Mouse (Mus musculus): ENCODE measurements around the gene Nkx2-2. TPM values are rescaled to one million over a fixed set of nuclear protein-coding genes. Genes with fewer than 3 reads are reported as not detected.

Gene Nkx2-2
- total and polyA plus RNA-seq, 3 experiments: not detected

GRCm38 (mm10) chr2:147180649-147181303 is 13.3 kb downstream of the Nkx2-2 start:
- no peak for DNase-seq (ENCODE audit: extremely low read depth)
- Histone ChIP-seq H3K9me3 (replicated peaks; ENCODE audit: low read length) (peaks cover 4% of the 10 kb centered on the region), H3K27ac (ENCODE audit: insufficient read depth, low read depth) (no peak overlapping the region), H3K4me2 (ENCODE audit: insufficient read depth, low read depth, poor library complexity, severe bottlenecking) (no peak overlapping the region), H3K4me3 (replicated peaks in 1 of 3; ENCODE audit: low read depth in 2 of 3, low read length in 2 of 3, poor library complexity in 1 of 3) (no peak overlapping the region), H3K36me3 (replicated peaks in 1 of 2; ENCODE audit: control insufficient read depth in 1 of 2, insufficient read depth in 1 of 2, low read length in 1 of 2) (no peaks in the 10 kb centered on the region), H3K79me2 (replicated peaks; ENCODE audit: control insufficient read depth, extremely low read depth, insufficient read depth, poor library complexity, severe bottlenecking) (no peaks in the 10 kb centered on the region), H3K4me1 (ENCODE audit: control insufficient read depth in 1 of 2, insufficient read depth in 2 of 2) (no peaks in the 10 kb centered on the region), H3K9ac (ENCODE audit: insufficient read depth, low read depth) (no peak overlapping the region), H3K27me3 (replicated peaks) (peaks cover 3% of the 10 kb centered on the region)
- in situ Hi-C loops (cut with MboI; ENCODE audit: low pct_ligation_motif_present, low pct_unique_long_range_greater_than_20kb, low sequenced_read_pairs): no loop called here
- dilution Hi-C loops (cut with MboI; ENCODE audit: extremely low pct_ligation_motif_present, extremely low pct_unique_long_range_greater_than_20kb, low sequenced_read_pairs): no loop called here
- TF ChIP-seq MYC (IDR thresholded peaks at IDR 0.05; ENCODE audit: low read depth, low read length): no peak
- no peak for TF ChIP-seq CHD2 (IDR thresholded peaks at IDR 0.05; ENCODE audit: low read length)
- TF ChIP-seq PAX5 (IDR thresholded peaks at IDR 0.05; ENCODE audit: low read length): no peak
- TF ChIP-seq ZC3H11A (IDR thresholded peaks at IDR 0.05; ENCODE audit: low read depth, low read length): no peak
- TF ChIP-seq CTCF (conservative IDR thresholded peaks at IDR 0.05 in 1 of 2, IDR thresholded peaks at IDR 0.05 in 1 of 2; ENCODE audit: low read depth in 2 of 2, low read length in 2 of 2): no peak
- TF ChIP-seq KAT2A (IDR thresholded peaks at IDR 0.05; ENCODE audit: insufficient replicate concordance, low read length): no peak
- TF ChIP-seq SIN3A (IDR thresholded peaks at IDR 0.05; ENCODE audit: low read length): no peak
- TF ChIP-seq TBP (conservative IDR thresholded peaks at IDR 0.05; ENCODE audit: low read depth, low read length): no peak
- no peak for TF ChIP-seq ZNF384 (IDR thresholded peaks at IDR 0.05; ENCODE audit: low read depth, low read length)
- TF ChIP-seq POLR2A (IDR thresholded peaks at IDR 0.05; ENCODE audit: low read depth, low read length): no peak
- no peak for TF ChIP-seq USF2 (conservative IDR thresholded peaks at IDR 0.05; ENCODE audit: low read depth, low read length)
- TF ChIP-seq POLR2AphosphoS2 (IDR thresholded peaks at IDR 0.05; ENCODE audit: low read depth, low read length): no peak
- no peak for TF ChIP-seq ZKSCAN1 (IDR thresholded peaks at IDR 0.05; ENCODE audit: borderline replicate concordance, low read depth, low read length)
- TF ChIP-seq ELF1 (IDR thresholded peaks at IDR 0.05; ENCODE audit: low read depth, low read length): no peak
- TF ChIP-seq BHLHE40 (IDR thresholded peaks at IDR 0.05; ENCODE audit: low read depth, low read length): no peak
- no peak for TF ChIP-seq GABPA (IDR thresholded peaks at IDR 0.05; ENCODE audit: insufficient replicate concordance, low read depth, low read length)
- TF ChIP-seq UBTF (IDR thresholded peaks at IDR 0.05; ENCODE audit: low read depth, low read length): no peak
- TF ChIP-seq HCFC1 (IDR thresholded peaks at IDR 0.05; ENCODE audit: low read depth, low read length): no peak
- no peak for TF ChIP-seq IRF4 (IDR thresholded peaks at IDR 0.05; ENCODE audit: low read depth, low read length)
